Mouse (Mus musculus) forebrain, embryonic 11.5 days (tissue): ENCODE measurements around the gene Slc35f2. TPM values are rescaled to one million over a fixed set of nuclear protein-coding genes. Genes with fewer than 3 reads are reported as not detected.

Source experiments
- ATAC-seq: fragments of 200-750 bp; cut with Nextera tagmentation; replicated peaks from 2 replicates; pipeline ENCODE4 v1.8.0; 2017; ENCODE audit warnings: moderate TSS enrichment; ENCODE audit not compliant: low FRiP score
- DNase-seq: peaks from one replicate; pipeline ENCODE4 v3.0.0-alpha.2; 2017; ENCODE audit warnings: low spot score
- H3K27ac ChIP-seq: fragments of 300-500 bp; sonication (generic); 2 replicates; pipeline ENCODE4 v1.5.1; 2014; ENCODE audit warnings: low read depth, low read length
- H3K27me3 ChIP-seq: fragments of 300-500 bp; sonication (generic); 2 replicates; pipeline ENCODE4 v1.6.1; 2014; ENCODE audit warnings: mild to moderate bottlenecking, low read length, mixed read lengths; ENCODE audit not compliant: control insufficient read depth, insufficient read depth
- H3K36me3 ChIP-seq: fragments of 300-500 bp; sonication (generic); 2 replicates; pipeline ENCODE4 v1.6.1; 2014; ENCODE audit warnings: mild to moderate bottlenecking, low read length, moderate library complexity, mixed read lengths; ENCODE audit not compliant: control insufficient read depth, insufficient read depth
- H3K4me1 ChIP-seq: fragments of 300-500 bp; sonication (generic); replicated peaks from 2 replicates; pipeline ENCODE4 v1.6.1; 2014; ENCODE audit warnings: low read length, mixed read lengths; ENCODE audit not compliant: control insufficient read depth, insufficient read depth
- H3K4me2 ChIP-seq: fragments of 300-500 bp; sonication (generic); 2 replicates; pipeline ENCODE4 v1.6.1; 2014; ENCODE audit warnings: low read depth, mild to moderate bottlenecking, low read length, moderate library complexity, mixed read lengths; ENCODE audit not compliant: severe bottlenecking
- H3K4me3 ChIP-seq: fragments of 300-500 bp; sonication (generic); 2 replicates; pipeline ENCODE4 v1.5.1; 2014; ENCODE audit warnings: low read depth, low read length
- H3K9ac ChIP-seq: fragments of 300-500 bp; sonication (generic); 2 replicates; pipeline ENCODE4 v1.6.1; 2014; ENCODE audit warnings: low read length
- H3K9me3 ChIP-seq: fragments of 300-500 bp; sonication (generic); 2 replicates; pipeline ENCODE4 v1.6.1; 2016; ENCODE audit warnings: low read length, mixed read lengths; ENCODE audit not compliant: control insufficient read depth
- WGBS: fragments of 180-500 bp; shearing (Covaris S2); extraction: QIAGEN DNeasy Blood & Tissue Kit; methylation state at CpG from one replicate; pipeline ENCODE4 v1.1.7; 2014; 5-methylcytosine and 5-hydroxymethylcytosine counted together
- polyA plus RNA-seq: library from polyadenylated mRNA; unstranded; fragments of >200 nt; fragmentation: Nextera tagmentation; extraction: Ambion mirVana; gene quantifications from 2 replicates; pipeline ENCODE4 v1.2.1, GENCODE M21; 2014

Slc35f2 gene
- polyA plus RNA-seq, 1 experiment from 2014 or later = 4.6 TPM

DNA sequence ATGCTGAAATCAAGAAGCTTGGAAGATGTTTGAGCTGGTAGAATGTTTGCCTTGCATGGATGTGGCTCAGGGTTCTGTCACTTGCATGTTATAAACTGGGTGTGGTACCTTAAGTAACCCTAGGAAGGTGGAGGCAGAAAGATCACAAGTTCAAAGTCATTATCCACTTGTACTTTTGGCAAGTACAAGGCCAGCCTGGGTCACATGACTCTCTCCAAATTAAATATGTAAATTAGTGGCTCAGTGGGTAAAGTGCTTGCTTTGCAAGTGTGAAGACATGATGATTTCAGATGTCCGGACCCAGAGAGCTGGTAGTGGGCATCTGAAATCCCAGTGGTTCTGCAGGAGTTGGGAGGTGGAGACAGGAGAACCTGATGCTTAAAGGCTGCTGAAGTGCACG is 25.8 kb downstream of the Slc35f2 start:
- H3K9ac ChIP-seq = no peak overlapping the region
- H3K4me3 ChIP-seq = no peak overlapping the region
- H3K36me3 ChIP-seq = no peaks in the 10 kb centered on the region
- H3K4me2 ChIP-seq = no peak overlapping the region
- H3K27ac ChIP-seq = no peak overlapping the region
- ATAC-seq (no peak), DNase-seq (no peak)
- no peaks in the 10 kb centered on the region for H3K27me3 ChIP-seq
- H3K4me1 ChIP-seq = no peaks in the 10 kb centered on the region
- no peaks in the 10 kb centered on the region for H3K9me3 ChIP-seq
- 88% methylated on average over 2 of the region's 2 CpGs for WGBS

- Histone ChIP-seq H3K9me3 (no peaks in the 10 kb centered on the region), H3K27ac (no peak overlapping the region), H3K4me3 (no peak overlapping the region), H3K36me3 (no peaks in the 10 kb centered on the region), H3K4me2 (no peak overlapping the region), H3K9ac (no peak overlapping the region), H3K27me3 (no peaks in the 10 kb centered on the region), H3K4me1 (no peaks in the 10 kb centered on the region)
- ATAC-seq = no peak
- 97% methylated on average over 7 of the region's 7 CpGs for WGBS
- DNase-seq = no peak
These were observed 31.6 kb downstream of the Slc35f2 start for GRCm38 (mm10) chr9:53802921-53803320.

DNA sequence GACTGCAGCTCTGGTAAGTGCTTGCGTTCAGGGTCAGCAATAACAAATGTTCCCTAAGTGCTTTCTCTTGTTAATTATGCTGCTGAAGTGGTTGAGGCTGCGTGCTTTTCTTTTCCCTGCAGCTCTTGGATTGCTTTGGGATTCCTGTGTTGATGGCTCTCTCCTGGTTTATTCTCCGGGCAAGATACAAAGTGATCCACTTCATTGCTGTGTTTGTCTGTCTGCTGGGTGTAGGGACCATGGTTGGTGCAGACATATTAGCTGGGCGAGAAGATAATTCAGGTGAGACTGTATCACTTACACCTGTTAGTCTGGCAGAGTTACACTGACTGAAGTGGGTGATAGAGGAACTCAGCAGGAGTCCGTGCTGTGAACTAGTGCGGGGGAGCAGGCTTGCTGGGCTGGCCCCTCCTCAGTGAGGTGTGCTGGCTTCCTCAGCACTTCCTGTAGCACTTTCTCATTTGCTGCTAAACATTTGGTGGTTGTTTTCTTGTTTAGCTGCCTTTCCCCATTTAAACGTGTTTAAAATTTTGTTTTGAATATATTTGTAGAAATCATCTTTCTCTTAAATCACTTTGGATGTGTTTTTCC is 35.3 kb downstream of the Slc35f2 start:
- Histone ChIP-seq H3K27me3 (no peaks in the 10 kb centered on the region), H3K36me3 (no peaks in the 10 kb centered on the region), H3K9ac (no peak overlapping the region), H3K4me3 (no peak overlapping the region), H3K4me1 (no peaks in the 10 kb centered on the region), H3K4me2 (no peak overlapping the region), H3K9me3 (no peaks in the 10 kb centered on the region), H3K27ac (no peak overlapping the region)
- WGBS = 29% methylated on average over 7 of the region's 7 CpGs
- no peak for ATAC-seq
- DNase-seq = no peak

- no peak overlapping the region for H3K27ac ChIP-seq
- no peak overlapping the region for H3K4me2 ChIP-seq
- H3K9ac ChIP-seq = no peak overlapping the region
- no peaks in the 10 kb centered on the region for H3K36me3 ChIP-seq
- H3K4me3 ChIP-seq = no peak overlapping the region
- 94% methylated on average over 6 of the region's 6 CpGs for WGBS
- no peaks in the 10 kb centered on the region for H3K27me3 ChIP-seq
- ATAC-seq = no peak
- H3K4me1 ChIP-seq = no peaks in the 10 kb centered on the region
- H3K9me3 ChIP-seq = no peaks in the 10 kb centered on the region
- DNase-seq = no peak
These were observed 42.1 kb downstream of the Slc35f2 start for GRCm38 (mm10) chr9:53813418-53813817.

DNA sequence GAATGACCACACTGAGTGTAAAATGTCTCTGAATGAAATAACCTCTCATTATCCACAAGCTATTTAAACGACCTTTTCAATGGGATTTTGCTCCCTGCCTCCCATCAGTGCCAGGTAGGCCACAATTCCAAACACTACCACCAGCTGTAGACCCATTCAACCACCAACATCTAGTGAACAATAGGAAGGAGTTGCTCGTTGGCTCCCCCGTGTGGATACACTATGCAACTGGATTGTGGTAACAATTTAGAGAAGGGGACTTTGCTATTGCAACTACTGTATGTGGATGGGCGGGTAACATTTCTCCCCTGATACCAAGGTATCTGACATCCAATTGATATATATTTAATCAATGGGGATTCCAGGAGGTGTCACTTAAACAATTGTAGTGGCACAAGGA is 47.4 kb downstream of the Slc35f2 start:
- H3K9ac ChIP-seq = no peak overlapping the region
- 40% methylated on average over 4 of the region's 4 CpGs for WGBS
- DNase-seq (peak; percentile 68), ATAC-seq (no peak)
- H3K36me3 ChIP-seq = no peaks in the 10 kb centered on the region
- no peaks in the 10 kb centered on the region for H3K27me3 ChIP-seq
- no peaks in the 10 kb centered on the region for H3K4me1 ChIP-seq
- no peak overlapping the region for H3K4me2 ChIP-seq
- no peaks in the 10 kb centered on the region for H3K9me3 ChIP-seq
- no peak overlapping the region for H3K4me3 ChIP-seq
- no peak overlapping the region for H3K27ac ChIP-seq

DNA sequence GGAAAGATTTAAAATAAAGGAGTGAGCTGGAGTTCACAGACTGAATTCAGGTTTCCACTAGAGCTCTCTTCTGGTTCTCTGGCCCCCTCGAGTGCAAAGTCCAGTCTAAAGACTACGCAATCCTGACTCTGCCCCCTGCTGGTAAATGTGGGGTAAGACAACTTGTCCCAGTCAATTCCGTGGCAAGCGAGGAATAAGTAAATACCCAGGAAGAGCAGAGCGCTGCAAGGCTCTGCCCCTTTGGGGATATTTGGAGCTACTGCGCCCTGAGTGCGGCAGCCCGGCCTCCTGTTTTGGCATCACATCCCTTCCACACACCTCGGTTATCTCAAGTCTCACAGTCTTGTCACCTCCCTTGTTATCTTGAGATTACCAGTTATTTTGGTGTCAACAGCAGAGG is 54.0 kb downstream of the Slc35f2 start:
- ATAC-seq = 0 out of 2 replicates have a peak, but pooled peaks have one; percentile 18

DNA sequence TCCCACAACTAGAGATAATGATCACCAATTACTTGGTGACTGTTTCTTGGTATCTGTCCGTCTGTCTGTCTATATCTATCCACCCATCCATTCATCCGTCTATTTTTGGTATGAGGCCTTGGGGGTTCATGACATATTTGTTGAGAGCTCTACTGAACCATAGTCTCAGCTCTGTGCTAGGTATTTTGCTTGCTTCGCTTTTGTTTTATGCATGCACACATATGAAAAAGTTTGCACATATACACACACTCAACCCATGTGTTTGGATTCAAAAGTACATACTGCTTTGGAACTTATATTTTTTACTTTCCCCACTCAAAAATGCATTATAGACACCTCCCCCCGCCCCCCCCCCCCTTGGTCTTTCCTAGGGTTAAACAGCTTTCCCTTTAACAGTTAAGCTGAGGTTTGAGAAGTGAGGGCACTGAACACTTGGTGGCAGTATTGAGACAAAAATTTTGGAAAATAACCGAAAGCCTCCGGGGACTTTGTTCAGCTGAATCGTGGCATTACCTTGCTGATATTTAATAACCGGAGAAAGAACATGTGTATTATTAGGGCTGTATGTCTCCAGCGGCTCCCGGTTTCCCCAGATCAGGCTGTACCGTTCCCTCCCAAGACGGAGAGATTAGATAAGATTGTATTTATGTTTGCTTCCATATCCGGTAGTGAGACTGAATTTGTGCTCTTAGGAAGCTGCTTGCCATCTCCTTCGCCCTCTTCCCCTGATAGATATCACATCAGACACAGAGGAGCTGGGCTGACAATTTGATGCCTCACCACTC is 57.9 kb downstream of the Slc35f2 start:
- Histone ChIP-seq H3K4me2 (peak overlapping the region; percentile 55), H3K36me3 (no peaks in the 10 kb centered on the region), H3K4me3 (peak overlapping the region; percentile 32), H3K9ac (peak overlapping the region; percentile 69), H3K27ac (no peak overlapping the region), H3K9me3 (no peaks in the 10 kb centered on the region), H3K4me1 (no peaks in the 10 kb centered on the region), H3K27me3 (no peaks in the 10 kb centered on the region)
- DNase-seq (peak; percentile 61), ATAC-seq (peak; percentile 51; the same call in 1 of the 2 replicates)
- 23% methylated on average over 14 of the region's 14 CpGs for WGBS

More for the DNA sequence above, 54.0 kb downstream of the Slc35f2 start:
- peak; percentile 68 for DNase-seq
- WGBS = 12% methylated on average over 9 of the region's 9 CpGs
- H3K4me3 ChIP-seq = no peak overlapping the region
- H3K27ac ChIP-seq = no peak overlapping the region
- no peaks in the 10 kb centered on the region for H3K4me1 ChIP-seq
- no peaks in the 10 kb centered on the region for H3K9me3 ChIP-seq
- no peak overlapping the region for H3K9ac ChIP-seq
- H3K36me3 ChIP-seq = no peaks in the 10 kb centered on the region
- H3K4me2 ChIP-seq = no peak overlapping the region
- no peaks in the 10 kb centered on the region for H3K27me3 ChIP-seq

DNA sequence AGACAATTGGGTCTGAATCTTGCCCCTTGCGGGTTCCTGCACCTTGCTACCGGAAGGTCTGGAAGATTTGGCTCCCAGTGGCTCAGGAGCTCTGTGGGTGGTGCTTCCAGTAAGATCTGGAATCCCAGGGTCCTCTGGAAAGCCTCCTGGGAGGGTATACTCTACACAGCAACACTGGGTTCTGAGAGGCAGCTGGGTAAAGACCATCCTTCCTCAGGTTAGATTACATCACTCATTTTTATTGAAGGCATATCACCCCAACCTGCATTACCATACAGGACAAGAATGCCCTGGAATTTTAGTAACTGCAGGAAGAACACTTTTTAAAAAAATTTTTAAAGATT is 58.5 kb downstream of the Slc35f2 start:
- Histone ChIP-seq H3K9me3 (no peaks in the 10 kb centered on the region), H3K4me2 (peak overlapping the region; percentile 55), H3K9ac (peak overlapping the region; percentile 69), H3K4me1 (no peaks in the 10 kb centered on the region), H3K4me3 (peak overlapping the region; percentile 32), H3K27ac (no peak overlapping the region), H3K27me3 (no peaks in the 10 kb centered on the region), H3K36me3 (no peaks in the 10 kb centered on the region)
- ATAC-seq (0 out of 2 replicates have a peak, but pooled peaks have one; percentile 27), DNase-seq (peak; percentile 50)
- WGBS = 39% methylated on average over 2 of the region's 2 CpGs

DNA sequence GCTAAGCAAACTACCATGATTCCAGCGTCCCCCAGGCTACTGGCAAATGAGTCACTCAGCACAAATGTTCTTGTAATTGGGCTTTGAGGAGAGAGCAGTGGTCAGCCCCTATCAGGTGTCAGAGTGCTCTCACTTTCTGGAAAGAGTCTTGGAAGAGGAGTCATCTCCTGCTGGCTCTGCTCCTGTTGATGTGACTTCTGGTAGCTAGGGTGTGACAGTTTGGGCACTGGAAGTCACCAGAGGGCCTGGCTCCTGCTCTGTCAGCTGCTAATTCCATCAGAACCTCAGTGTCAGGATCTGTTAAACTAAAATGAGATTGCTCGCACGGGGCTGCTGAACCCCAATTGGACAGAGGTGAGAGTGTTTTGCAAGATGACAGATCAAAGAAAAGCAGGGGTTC is 63.7 kb downstream of the Slc35f2 start:
- H3K4me2 ChIP-seq = no peak overlapping the region
- ATAC-seq (no peak), DNase-seq (no peak)
- H3K4me3 ChIP-seq = no peak overlapping the region
- H3K27ac ChIP-seq = no peak overlapping the region
- H3K4me1 ChIP-seq = no peaks in the 10 kb centered on the region
- no peaks in the 10 kb centered on the region for H3K9me3 ChIP-seq
- no peaks in the 10 kb centered on the region for H3K36me3 ChIP-seq
- no peaks in the 10 kb centered on the region for H3K27me3 ChIP-seq
- no peak overlapping the region for H3K9ac ChIP-seq
- 73% methylated on average over 3 of the region's 3 CpGs for WGBS
